Mouse (Mus musculus): ENCODE data around the gene 0610010K14Rik. TPM values are rescaled to one million over a fixed set of nuclear protein-coding genes. Genes with fewer than 3 reads are reported as not detected.

0610010K14Rik gene
- total and polyA plus RNA-seq, 3 experiments, result 27.7 to 153 (median 75.2) TPM

- H3K36me3 ChIP-seq (replicated peaks in 1 of 2; ENCODE audit: control insufficient read depth in 1 of 2, insufficient read depth in 1 of 2, low read length in 1 of 2), result no peaks in the 10 kb centered on the region
- no peak for DNase-seq (ENCODE audit: extremely low read depth)
- in situ Hi-C loops (cut with MboI; ENCODE audit: low pct_ligation_motif_present, low pct_unique_long_range_greater_than_20kb, low sequenced_read_pairs) (no loop called here), dilution Hi-C loops (cut with MboI; ENCODE audit: extremely low pct_ligation_motif_present, extremely low pct_unique_long_range_greater_than_20kb, low sequenced_read_pairs) (no loop called here)
- H3K9me3 ChIP-seq (replicated peaks; ENCODE audit: low read length), result no peaks in the 10 kb centered on the region
- H3K4me1 ChIP-seq (ENCODE audit: control insufficient read depth in 1 of 2, insufficient read depth in 2 of 2), result no peaks in the 10 kb centered on the region
- H3K27me3 ChIP-seq (replicated peaks), result peaks cover 26% of the 10 kb centered on the region
- H3K27ac ChIP-seq (ENCODE audit: insufficient read depth, low read depth), result no peak overlapping the region
- no peaks in the 10 kb centered on the region for H3K79me2 ChIP-seq (replicated peaks; ENCODE audit: control insufficient read depth, extremely low read depth, insufficient read depth, poor library complexity, severe bottlenecking)
- TF ChIP-seq USF2 (conservative IDR thresholded peaks at IDR 0.05; ENCODE audit: low read depth, low read length), result no peak
- TF ChIP-seq ZNF384 (IDR thresholded peaks at IDR 0.05; ENCODE audit: low read depth, low read length), result peak; percentile 56; the same call in 1 of the 2 replicates
- H3K4me2 ChIP-seq (ENCODE audit: insufficient read depth, low read depth, poor library complexity, severe bottlenecking), result 0 out of 2 replicates have a peak overlapping the region, but pooled peaks have one; percentile 8
- H3K9ac ChIP-seq (ENCODE audit: insufficient read depth, low read depth), result no peak overlapping the region
- H3K4me3 ChIP-seq (replicated peaks in 1 of 3; ENCODE audit: low read depth in 2 of 3, low read length in 2 of 3, poor library complexity in 1 of 3), result no peak overlapping the region
These were observed 28.8 kb downstream of the 0610010K14Rik start for GRCm38 (mm10) chr11:70208778-70209388.

- H3K9ac ChIP-seq (ENCODE audit: insufficient read depth, low read depth), result no peak overlapping the region
- no peak overlapping the region for H3K4me2 ChIP-seq (ENCODE audit: insufficient read depth, low read depth, poor library complexity, severe bottlenecking)
- H3K79me2 ChIP-seq (replicated peaks; ENCODE audit: control insufficient read depth, extremely low read depth, insufficient read depth, poor library complexity, severe bottlenecking), result no peaks in the 10 kb centered on the region
- DNase-seq (ENCODE audit: extremely low read depth), result no peak
- H3K27ac ChIP-seq (ENCODE audit: insufficient read depth, low read depth), result no peak overlapping the region
- in situ Hi-C loops (cut with MboI; ENCODE audit: low pct_ligation_motif_present, low pct_unique_long_range_greater_than_20kb, low sequenced_read_pairs), result no loop called here
- H3K9me3 ChIP-seq (replicated peaks; ENCODE audit: low read length), result no peaks in the 10 kb centered on the region
- peaks cover 36% of the 10 kb centered on the region for H3K27me3 ChIP-seq (replicated peaks)
- H3K4me1 ChIP-seq (ENCODE audit: control insufficient read depth in 1 of 2, insufficient read depth in 2 of 2), result peaks cover under 1 to 1% of the 10 kb centered on the region in 2 experiments; a peak in 1 of 4 replicates
- dilution Hi-C loops (cut with MboI; ENCODE audit: extremely low pct_ligation_motif_present, extremely low pct_unique_long_range_greater_than_20kb, low sequenced_read_pairs), result no loop called here
- H3K4me3 ChIP-seq (replicated peaks in 1 of 3; ENCODE audit: low read depth in 2 of 3, low read length in 2 of 3, poor library complexity in 1 of 3), result no peak overlapping the region
- no peaks in the 10 kb centered on the region for H3K36me3 ChIP-seq (replicated peaks in 1 of 2; ENCODE audit: control insufficient read depth in 1 of 2, insufficient read depth in 1 of 2, low read length in 1 of 2)
- no peak for TF ChIP-seq E2F4 (IDR thresholded peaks at IDR 0.05; ENCODE audit: insufficient replicate concordance, low read depth, low read length)
- no peak for TF ChIP-seq CHD1 (IDR thresholded peaks at IDR 0.05; ENCODE audit: low read depth, low read length)
- TF ChIP-seq ZMIZ1 (IDR thresholded peaks at IDR 0.05; ENCODE audit: low read depth, low read length), result no peak
- TF ChIP-seq ELF1 (IDR thresholded peaks at IDR 0.05; ENCODE audit: low read depth, low read length), result no peak
- TF ChIP-seq PAX5 (IDR thresholded peaks at IDR 0.05; ENCODE audit: low read length), result no peak
- TF ChIP-seq TBP (conservative IDR thresholded peaks at IDR 0.05; ENCODE audit: low read depth, low read length), result no peak
- TF ChIP-seq HCFC1 (IDR thresholded peaks at IDR 0.05; ENCODE audit: low read depth, low read length), result no peak
- no peak for TF ChIP-seq SIN3A (IDR thresholded peaks at IDR 0.05; ENCODE audit: low read length)
- no peak for TF ChIP-seq NELFE (IDR thresholded peaks at IDR 0.05; ENCODE audit: low read depth, low read length)
These were observed 30.4 kb downstream of the 0610010K14Rik start for GRCm38 (mm10) chr11:70207283-70207682.

DNA sequence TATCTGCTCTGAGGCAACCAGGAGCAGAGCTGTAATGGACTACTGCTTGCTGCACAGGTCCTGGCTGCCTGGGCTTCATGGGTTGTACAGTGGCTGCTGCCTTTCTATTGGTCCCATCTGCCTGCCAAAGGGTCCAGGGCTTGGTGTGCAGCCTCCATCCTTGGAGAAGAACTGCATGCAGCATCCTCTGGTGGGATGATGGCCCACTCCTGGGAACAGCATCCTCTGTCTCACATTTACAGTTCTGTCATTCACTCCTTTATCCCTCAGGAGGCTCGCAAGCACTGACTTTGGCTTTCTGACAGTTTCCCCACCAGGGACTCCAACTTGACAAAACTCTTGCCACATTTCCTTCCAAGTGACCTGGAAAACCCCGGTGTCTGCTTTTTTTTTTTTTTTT, 30.9 kb downstream of the 0610010K14Rik start:
- Histone ChIP-seq H3K4me1 (ENCODE audit: control insufficient read depth in 1 of 2, insufficient read depth in 2 of 2) (peaks cover 3 to 5% of the 10 kb centered on the region in 2 experiments; a peak in 1 of 4 replicates), H3K4me2 (ENCODE audit: insufficient read depth, low read depth, poor library complexity, severe bottlenecking) (no peak overlapping the region), H3K27me3 (replicated peaks) (peaks cover 36% of the 10 kb centered on the region), H3K9ac (ENCODE audit: insufficient read depth, low read depth) (no peak overlapping the region), H3K27ac (ENCODE audit: insufficient read depth, low read depth) (no peak overlapping the region), H3K4me3 (replicated peaks in 1 of 3; ENCODE audit: low read depth in 2 of 3, low read length in 2 of 3, poor library complexity in 1 of 3) (no peak overlapping the region), H3K79me2 (replicated peaks; ENCODE audit: control insufficient read depth, extremely low read depth, insufficient read depth, poor library complexity, severe bottlenecking) (no peaks in the 10 kb centered on the region), H3K36me3 (replicated peaks in 1 of 2; ENCODE audit: control insufficient read depth in 1 of 2, insufficient read depth in 1 of 2, low read length in 1 of 2) (no peaks in the 10 kb centered on the region), H3K9me3 (replicated peaks; ENCODE audit: low read length) (no peaks in the 10 kb centered on the region)
- in situ Hi-C loops (cut with MboI; ENCODE audit: low pct_ligation_motif_present, low pct_unique_long_range_greater_than_20kb, low sequenced_read_pairs), result no loop called here
- no peak for DNase-seq (ENCODE audit: extremely low read depth)
- no peak for TF ChIP-seq EP300 (IDR thresholded peaks at IDR 0.05; ENCODE audit: low read length)
- TF ChIP-seq MXI1 (IDR thresholded peaks at IDR 0.05; ENCODE audit: low read depth, low read length), result no peak
- TF ChIP-seq NELFE (IDR thresholded peaks at IDR 0.05; ENCODE audit: low read depth, low read length), result no peak
- no peak for TF ChIP-seq JUN (IDR thresholded peaks at IDR 0.05; ENCODE audit: insufficient read depth, low read depth, low read length)
- TF ChIP-seq RCOR1 (conservative IDR thresholded peaks at IDR 0.05; ENCODE audit: low read depth, low read length), result no peak
- TF ChIP-seq RAD21 (IDR thresholded peaks at IDR 0.05; ENCODE audit: low read depth, low read length), result no peak
- no peak for TF ChIP-seq IRF4 (IDR thresholded peaks at IDR 0.05; ENCODE audit: low read depth, low read length)
- TF ChIP-seq MAX (IDR thresholded peaks at IDR 0.05; ENCODE audit: low read length), result no peak
- no peak for TF ChIP-seq POLR2A (IDR thresholded peaks at IDR 0.05; ENCODE audit: low read depth, low read length)
- TF ChIP-seq MEF2A (IDR thresholded peaks at IDR 0.05; ENCODE audit: borderline replicate concordance, low read depth, low read length), result no peak
- TF ChIP-seq MYC (IDR thresholded peaks at IDR 0.05; ENCODE audit: low read depth, low read length), result no peak
- dilution Hi-C loops (cut with MboI; ENCODE audit: extremely low pct_ligation_motif_present, extremely low pct_unique_long_range_greater_than_20kb, low sequenced_read_pairs), result no loop called here

Data from CH12.LX (cell line).